Mouse (Mus musculus): ENCODE results near the gene Ankrd28.

GRCm38 (mm10) chr14:31868591-31868990 is 38.1 kb upstream of the Ankrd28 start:
- TF ChIP-seq CTCF (IDR thresholded peaks at IDR 0.05; ENCODE audit: borderline replicate concordance, extremely low read depth, insufficient read depth, insufficient read length), result no peak
- no peak for TF ChIP-seq POLR2A (IDR thresholded peaks at IDR 0.05; ENCODE audit: borderline replicate concordance, extremely low read depth, insufficient read depth, insufficient read length, poor library complexity, severe bottlenecking)

All from brain, embryonic 14.5 days (tissue).